Mouse (Mus musculus): ENCODE measurements around the gene Smg9. TPM values are rescaled to one million over a fixed set of nuclear protein-coding genes. Genes with fewer than 3 reads are reported as not detected.

The Smg9 gene
- total RNA-seq (2021) = 10 to 100 TPM; 29.1 to 33.8 TPM
- long read RNA-seq, experiment 1, transcript Smg9-201 (14 exons, 2,242 nt) = major isoform, 10 of 21 reads
- long read RNA-seq, experiment 1, partial matches to known transcripts = 5 of 21 reads
- long read RNA-seq, experiment 1, other reads (novel, unspliced or antisense) = 6 of 21 reads
- long read RNA-seq, experiment 2, transcript Smg9-201 (14 exons, 2,242 nt) = major isoform, 10 of 20 reads
- long read RNA-seq, experiment 2, partial matches to known transcripts = 6 of 20 reads
- long read RNA-seq, experiment 2, other reads (novel, unspliced or antisense) = 3 of 20 reads

GRCm38 (mm10) chr7:24399256-24400081, at the start of gene Smg9:
TSS of gene Smg9 (plus strand) at chr7:24399619.
- DNase-seq (ENCODE audit: low spot score in 2 of 2) = peak; percentile 96 to 99

GRCm38 (mm10) chr7:24355646-24356045, 43.8 kb upstream of the Smg9 start:
- no peak for DNase-seq (ENCODE audit: low spot score in 2 of 2)

GRCm38 (mm10) chr7:24356081-24356480, 43.3 kb upstream of the Smg9 start:
- no peak for DNase-seq (ENCODE audit: low spot score in 2 of 2)

DNA sequence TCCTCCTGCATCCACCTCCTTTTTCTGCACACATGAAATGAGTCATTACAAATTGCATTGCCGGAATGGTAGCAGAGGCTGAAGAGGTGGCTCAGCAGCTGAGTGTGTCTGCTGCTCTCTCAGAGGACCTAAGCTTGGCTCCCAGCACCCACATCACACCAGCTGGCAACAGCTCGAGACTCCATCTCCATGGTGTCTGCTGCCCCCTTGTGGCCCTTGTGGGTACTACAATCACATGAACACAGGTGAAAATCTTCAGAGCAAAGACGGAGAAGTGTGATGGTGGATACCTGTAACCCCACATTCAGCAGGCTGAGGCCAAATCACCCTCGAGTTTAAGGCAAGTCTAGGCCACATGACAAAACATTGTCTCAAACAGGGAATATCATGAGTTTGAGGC, 41.5 kb upstream of the Smg9 start:
- no peak for DNase-seq (ENCODE audit: low spot score in 2 of 2)

DNA sequence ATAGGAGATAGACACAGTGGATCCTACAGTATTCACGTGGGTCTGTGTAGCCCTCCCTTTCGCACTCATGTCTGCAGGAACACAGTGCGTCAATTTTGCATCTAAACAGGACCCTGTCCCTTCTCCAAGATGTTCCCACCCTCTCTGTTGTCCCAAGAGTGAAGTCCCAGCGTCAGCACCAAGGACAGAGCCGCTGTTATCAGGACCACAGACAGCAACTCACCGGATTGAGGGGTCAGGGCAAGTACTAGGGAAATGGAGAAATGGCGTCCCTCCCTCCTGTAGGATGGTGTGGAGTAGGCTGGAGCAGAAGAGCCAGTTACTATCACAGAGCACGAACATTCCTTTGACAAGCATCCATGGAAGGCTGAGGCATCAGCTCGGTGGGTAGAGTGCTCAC, 40.1 kb upstream of the Smg9 start:
- no peak for DNase-seq (ENCODE audit: low spot score in 2 of 2)

DNA sequence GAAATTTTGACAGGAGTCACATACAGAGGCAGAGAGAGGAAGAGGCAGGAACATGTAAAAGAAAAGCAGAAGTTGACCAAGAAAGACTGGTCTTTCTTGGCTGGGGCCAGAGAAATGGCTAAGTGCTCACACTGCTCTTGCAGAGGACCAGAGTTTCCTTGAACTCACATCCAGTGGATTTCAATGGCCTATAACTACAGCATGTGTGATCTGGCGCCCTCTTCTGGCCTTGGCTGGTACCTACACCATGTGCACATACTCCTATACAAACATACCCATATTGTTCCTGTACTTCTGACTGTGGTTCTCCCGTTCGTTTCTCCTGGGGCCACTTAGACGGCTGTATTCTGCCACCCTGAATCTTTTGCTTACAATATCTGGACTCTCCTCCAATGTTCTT, 38.4 kb upstream of the Smg9 start:
- no peak for DNase-seq (ENCODE audit: low spot score in 2 of 2)

GRCm38 (mm10) chr7:24363228-24363627, 36.2 kb upstream of the Smg9 start:
- DNase-seq (ENCODE audit: low spot score in 2 of 2) = peak in 1 of 2 experiments; percentile 24

DNA sequence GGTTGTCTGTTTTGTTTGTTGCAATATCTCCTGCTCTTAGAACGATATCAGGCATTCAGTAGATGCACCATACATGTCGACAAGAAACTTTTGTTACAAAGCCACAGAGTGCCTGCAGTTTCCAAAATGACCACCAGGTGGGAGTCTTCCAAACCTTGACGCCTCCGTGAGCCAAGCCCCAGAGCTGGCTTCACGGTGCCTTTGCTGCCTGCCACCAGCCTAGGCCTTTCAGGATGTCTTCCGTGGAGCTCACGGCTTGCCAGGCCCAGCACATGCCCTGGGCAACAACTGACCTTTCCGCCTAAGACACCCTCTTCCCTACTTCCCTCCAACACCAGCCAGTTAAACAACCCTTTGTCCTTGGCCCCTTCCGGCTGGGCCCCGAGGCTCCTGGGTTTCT, 34.6 kb upstream of the Smg9 start:
- DNase-seq (ENCODE audit: low spot score in 2 of 2) = peak; percentile 86 to 90

DNA sequence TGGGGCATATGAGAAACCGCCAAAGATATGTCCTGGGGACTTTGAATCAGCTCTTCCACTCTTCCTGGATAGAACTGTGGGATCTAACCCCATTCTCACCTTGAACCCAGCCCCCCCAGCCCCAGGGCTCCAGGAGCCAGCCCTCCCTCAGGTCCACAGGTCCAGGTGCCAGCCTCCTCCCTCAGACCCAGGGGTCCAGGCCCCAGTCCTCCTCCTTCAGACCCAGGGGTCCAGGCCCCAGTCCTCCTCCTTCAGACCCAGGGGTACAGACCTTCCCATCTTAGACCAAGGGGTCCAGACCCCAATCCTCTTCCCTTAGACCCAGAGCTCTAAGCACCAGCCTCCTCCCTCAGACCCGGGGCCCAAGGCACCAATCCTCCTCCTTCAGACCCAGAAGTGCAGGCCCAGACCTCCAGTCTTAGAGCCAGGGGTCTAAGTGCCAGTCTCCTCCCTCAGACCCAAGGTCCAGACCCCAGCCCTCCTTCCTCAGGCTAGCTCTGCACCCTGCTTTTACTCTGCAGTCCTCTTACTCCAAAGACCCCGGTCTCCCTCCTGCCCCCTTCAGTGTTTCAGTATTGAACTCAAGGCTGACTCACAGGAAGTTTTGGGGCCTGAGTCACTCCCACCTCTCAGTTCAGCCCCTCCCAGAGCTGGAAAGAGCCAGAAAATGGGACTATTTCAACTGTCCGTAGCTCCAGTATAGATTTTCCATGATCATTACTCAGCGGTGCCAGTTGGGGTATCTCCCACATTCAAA, 34.0 kb upstream of the Smg9 start:
- no peak for DNase-seq (ENCODE audit: low spot score in 2 of 2)

DNA sequence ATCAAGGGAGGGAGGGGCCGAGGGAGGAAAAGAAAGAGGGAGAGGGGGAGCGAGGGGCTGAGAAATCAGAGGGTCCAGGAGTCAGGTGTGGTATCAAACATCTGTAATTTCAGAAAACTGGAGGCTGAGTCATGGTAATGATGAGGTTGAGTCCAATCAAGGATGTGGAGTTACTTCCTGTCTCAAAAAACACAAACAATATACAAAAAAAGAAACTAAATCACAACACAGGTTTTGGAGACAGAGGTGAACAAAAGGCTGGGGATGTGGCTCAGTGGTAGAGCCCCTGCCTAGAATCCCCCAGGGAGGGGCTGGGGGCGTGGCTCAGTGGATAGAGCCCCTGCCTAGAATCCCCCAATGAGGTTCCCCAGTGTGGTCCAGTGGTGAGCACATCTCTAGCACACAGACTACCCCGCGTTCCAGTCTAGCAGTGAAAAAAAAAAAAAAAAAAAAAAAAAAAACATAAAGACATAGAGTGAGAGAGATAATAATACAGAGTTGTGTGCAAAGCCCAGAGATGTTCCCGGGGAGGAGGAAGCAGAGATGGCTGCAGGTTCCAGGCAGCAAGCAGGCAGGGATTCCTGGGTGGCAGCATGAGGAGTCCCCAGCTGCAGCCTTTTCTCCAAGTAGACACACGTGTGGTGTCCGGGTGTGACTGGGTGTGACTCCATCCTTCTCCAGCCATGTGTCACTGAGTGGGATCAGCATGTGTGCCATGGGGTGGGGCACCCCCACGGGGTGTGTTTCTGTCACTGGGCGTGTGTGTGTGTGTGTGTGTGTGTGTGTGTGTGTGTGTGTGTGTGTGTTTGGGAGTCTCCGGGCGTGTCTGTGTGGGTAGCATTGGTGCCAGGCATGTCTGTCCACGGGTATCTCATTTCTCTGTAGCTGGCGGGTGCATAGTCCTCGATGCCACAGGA, 32.4 kb upstream of the Smg9 start:
- no peak for DNase-seq (ENCODE audit: low spot score in 2 of 2)

GRCm38 (mm10) chr7:24368226-24368625, 31.2 kb upstream of the Smg9 start:
- DNase-seq (ENCODE audit: low spot score in 2 of 2) = no peak

GRCm38 (mm10) chr7:24368946-24369345, 30.5 kb upstream of the Smg9 start:
- DNase-seq (ENCODE audit: low spot score in 2 of 2) = no peak

- no peak for DNase-seq (ENCODE audit: low spot score in 2 of 2)
These were observed 29.5 kb upstream of the Smg9 start, which contains the start of gene Kcnn4 for GRCm38 (mm10) chr7:24369731-24370541. TSS of gene Kcnn4 (plus strand) at chr7:24370263.

DNA sequence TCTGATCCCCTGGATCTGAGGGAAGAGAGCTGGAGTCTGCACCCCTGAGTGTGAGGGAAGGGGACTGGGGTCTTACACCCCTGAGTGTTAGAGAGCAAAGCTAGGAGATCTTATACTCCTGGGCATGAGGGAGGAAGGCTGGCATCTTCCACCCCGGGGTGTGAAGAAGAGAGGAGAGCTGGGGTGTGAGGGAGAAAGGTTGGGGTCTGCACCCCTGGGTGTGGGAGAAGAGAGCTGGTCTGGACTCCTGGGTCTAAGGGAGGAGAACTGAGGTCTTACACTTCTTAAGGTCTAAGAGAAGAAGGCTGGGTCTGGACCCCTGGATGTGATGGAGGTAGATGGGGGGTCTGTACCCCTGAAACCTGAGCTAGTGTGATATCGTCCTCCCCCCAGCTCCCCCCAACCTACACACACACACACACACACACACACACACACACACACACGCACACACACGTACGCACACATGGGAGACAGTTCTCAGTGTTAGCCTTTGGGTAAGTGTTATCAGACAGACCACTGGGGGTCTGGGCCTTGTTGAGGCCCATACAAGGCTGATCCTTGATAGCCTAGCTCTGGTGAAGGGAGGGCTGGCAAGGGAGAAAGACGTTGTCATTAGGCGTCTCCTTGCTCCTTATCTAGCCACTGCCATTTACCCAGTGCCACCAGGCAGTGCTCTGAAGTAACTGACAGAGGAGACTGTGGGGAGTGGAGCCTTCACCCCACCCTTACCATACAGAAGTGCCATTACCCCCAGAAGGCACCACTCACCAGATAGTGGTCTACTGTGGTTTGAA, 28.2 kb upstream of the Smg9 start:
- DNase-seq (ENCODE audit: low spot score in 2 of 2) = no peak

- DNase-seq (ENCODE audit: low spot score in 2 of 2) = no peak
These were observed 27.6 kb upstream of the Smg9 start for GRCm38 (mm10) chr7:24371809-24372145.

DNA sequence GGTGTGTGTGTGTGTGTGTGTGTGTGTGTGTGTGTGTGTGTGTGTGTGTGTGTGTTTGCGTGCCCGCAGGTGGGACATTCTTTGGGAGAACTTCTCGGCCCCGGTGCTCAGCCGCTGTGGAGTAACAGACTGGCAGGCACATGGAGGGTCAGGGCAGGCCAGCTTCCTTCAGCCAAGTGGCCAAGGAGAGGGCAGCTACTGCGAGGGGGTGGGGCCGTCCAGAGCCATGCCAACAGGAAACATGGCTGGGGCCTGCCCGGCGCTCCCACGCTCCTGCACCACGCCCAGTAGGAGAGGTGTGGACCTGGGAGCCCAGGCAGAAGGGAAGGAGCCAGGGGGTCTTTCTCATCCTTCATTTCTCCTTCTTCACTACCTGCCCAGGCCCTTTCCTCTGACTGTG, 27.1 kb upstream of the Smg9 start:
- no peak for DNase-seq (ENCODE audit: low spot score in 2 of 2)

DNA sequence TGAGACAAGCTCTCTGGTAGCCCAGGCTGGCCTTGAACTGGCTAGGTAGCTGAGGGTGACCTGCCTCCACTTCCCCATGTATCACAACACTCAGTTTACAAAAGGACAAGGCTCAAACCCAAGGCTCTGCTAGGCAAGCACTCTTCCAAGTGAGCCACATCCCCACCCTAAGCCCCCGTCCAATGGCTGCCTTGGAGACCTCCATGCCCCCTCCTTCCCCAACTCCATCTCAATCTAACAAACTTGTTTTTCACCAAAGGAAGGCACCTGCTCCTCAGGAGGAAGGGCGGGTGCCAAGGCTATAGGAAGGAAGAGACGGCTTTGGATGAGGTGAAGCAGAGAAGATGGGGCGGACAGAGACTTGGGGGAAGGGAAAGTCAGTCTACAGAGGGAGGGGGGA, 26.6 kb upstream of the Smg9 start:
- no peak for DNase-seq (ENCODE audit: low spot score in 2 of 2)

DNA sequence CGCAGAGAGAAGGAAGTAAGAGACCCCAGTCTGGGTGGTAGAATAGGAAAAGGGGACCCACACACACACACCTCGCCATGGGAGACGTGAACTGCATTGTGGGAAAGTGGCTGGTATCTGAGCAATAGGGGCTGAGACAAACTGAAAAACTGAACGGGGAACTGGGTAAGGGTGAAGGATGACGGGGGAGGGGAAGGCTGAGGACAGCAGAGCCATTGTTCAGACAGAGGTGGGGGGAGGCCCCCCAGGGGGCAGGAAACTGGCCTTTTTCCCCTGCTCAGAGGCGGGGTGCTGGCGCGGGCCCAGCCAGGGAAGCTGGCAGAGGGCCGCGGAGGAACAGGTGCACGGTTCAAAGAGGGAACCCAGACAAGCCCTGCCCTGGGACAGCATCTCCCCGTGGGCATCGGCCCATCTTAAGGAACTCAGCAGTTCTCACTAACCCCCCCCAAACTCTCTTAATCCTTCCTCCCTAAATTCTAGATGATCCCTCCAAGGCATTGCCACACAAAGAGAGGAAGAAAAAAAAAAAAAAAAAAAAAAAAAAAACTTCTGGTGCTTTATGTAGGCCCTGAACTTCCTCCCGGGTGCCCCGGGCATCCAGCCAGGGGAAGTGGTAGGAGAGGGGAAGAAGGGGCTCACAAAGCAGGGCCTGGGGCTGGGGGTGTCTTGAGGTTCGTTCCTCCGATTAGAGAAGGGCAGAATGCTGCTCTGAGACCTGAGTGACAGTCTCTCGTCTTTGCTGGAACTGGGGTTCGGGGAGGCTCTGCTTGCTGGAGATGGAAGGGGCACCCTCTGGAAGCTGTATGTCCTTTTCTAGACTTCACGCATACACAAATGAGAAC, 25.7 kb upstream of the Smg9 start:
- peak; percentile 38 to 53 for DNase-seq (ENCODE audit: low spot score in 2 of 2)
